Mouse (Mus musculus): ENCODE data around the gene Cad.

DNA sequence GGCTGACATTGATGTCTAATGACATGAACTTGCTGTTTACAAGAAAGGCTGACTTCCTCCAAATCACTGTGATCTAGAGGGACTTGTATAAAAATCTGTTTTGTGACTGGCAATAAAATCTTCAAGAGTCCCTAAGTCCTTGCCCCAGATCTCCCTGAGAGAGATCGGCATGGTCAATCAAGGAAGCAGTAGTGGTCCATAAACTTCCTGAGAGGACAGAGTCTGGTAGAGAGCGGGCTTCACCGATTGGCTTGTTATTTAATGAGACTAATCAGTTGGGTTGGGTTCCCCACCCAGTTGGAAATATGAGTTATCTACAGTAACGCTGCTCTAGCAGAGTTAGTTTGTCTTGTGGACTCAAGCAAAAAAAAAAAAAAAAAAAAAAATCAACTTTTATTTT, 23.7 kb upstream of the Cad start:
- no peak for TF ChIP-seq CTCF (IDR thresholded peaks at IDR 0.05; ENCODE audit: low read depth)
- TF ChIP-seq EP300 (IDR thresholded peaks at IDR 0.05; ENCODE audit: low read depth) = no peak

All from heart, postnatal 0 days (tissue).